Mouse (Mus musculus) hindbrain, embryonic 16.5 days (tissue): ENCODE results near the gene Pgam2. TPM values are rescaled to one million over a fixed set of nuclear protein-coding genes. Genes with fewer than 3 reads are reported as not detected.
A peak's percentile ranks its signal among the peaks of the same experiment; 100 is the strongest.

Source experiments
- ATAC-seq: fragments of 200-750 bp; cut with Nextera tagmentation; 2 replicates; pipeline ENCODE4 v1.8.0; 2017; ENCODE audit warnings: moderate TSS enrichment, moderate library complexity
- H3K27ac ChIP-seq: fragments of 300-500 bp; sonication (generic); 2 replicates; pipeline ENCODE4 v1.5.1; 2014; ENCODE audit warnings: low read depth, mild to moderate bottlenecking, control low read depth, low read length, moderate library complexity
- H3K27me3 ChIP-seq: fragments of 300-500 bp; sonication (generic); replicated peaks from 2 replicates; pipeline ENCODE4 v1.6.1; 2014; ENCODE audit warnings: low read length; ENCODE audit not compliant: control insufficient read depth, insufficient read depth
- H3K36me3 ChIP-seq: fragments of 300-500 bp; sonication (generic); 2 replicates; pipeline ENCODE4 v1.6.1; 2014; ENCODE audit warnings: mild to moderate bottlenecking, low read length, moderate library complexity, mixed read lengths; ENCODE audit not compliant: control insufficient read depth, insufficient read depth
- H3K4me1 ChIP-seq: fragments of 300-500 bp; sonication (generic); 2 replicates; pipeline ENCODE4 v1.6.1; 2014; ENCODE audit warnings: low read depth, low read length; ENCODE audit not compliant: control insufficient read depth, insufficient read depth
- H3K4me2 ChIP-seq: fragments of 300-500 bp; sonication (generic); 2 replicates; pipeline ENCODE4 v1.6.1; 2014; ENCODE audit warnings: mild to moderate bottlenecking, low read length, control low read depth, moderate library complexity
- H3K4me3 ChIP-seq: fragments of 300-500 bp; sonication (generic); 2 replicates; pipeline ENCODE4 v1.5.1; 2014; ENCODE audit warnings: mild to moderate bottlenecking, low read length, control low read depth, moderate library complexity
- H3K9ac ChIP-seq: fragments of 300-500 bp; sonication (generic); 2 replicates; pipeline ENCODE4 v1.6.1; 2014; ENCODE audit warnings: low read depth, mild to moderate bottlenecking, control low read depth, low read length, moderate library complexity
- H3K9me3 ChIP-seq: fragments of 300-500 bp; sonication (generic); 2 replicates; pipeline ENCODE4 v1.6.1; 2014; ENCODE audit warnings: mild to moderate bottlenecking, low read length, moderate library complexity; ENCODE audit not compliant: control insufficient read depth
- WGBS: fragments of 180-500 bp; shearing (Covaris S2); extraction: QIAGEN DNeasy Blood & Tissue Kit; methylation state at CpG from one replicate; pipeline ENCODE4 v1.1.7; 2014; 5-methylcytosine and 5-hydroxymethylcytosine counted together
- polyA plus RNA-seq: library from polyadenylated mRNA; unstranded; fragments of >200 nt; fragmentation: Nextera tagmentation; extraction: Ambion mirVana; gene quantifications from 2 replicates; pipeline ENCODE4 v1.2.1, GENCODE M21; 2015

Gene Pgam2
- polyA plus RNA-seq: 3.3 and 13.6 TPM in 2 replicates

GRCm38 (mm10) chr11:5803551-5803981, at the start of gene Pgam2:
Gene Pgam2 (minus strand): TSS chr11:5803733.
- peaks cover 15% of the 10 kb centered on the region for H3K36me3 ChIP-seq
- H3K9ac ChIP-seq: no peak within 1 kb of the TSS
- H3K9me3 ChIP-seq: no peaks in the 10 kb centered on the region
- ATAC-seq: 0 out of 2 replicates have a peak, but pooled peaks have one; percentile 12
- 59% methylated on average over 8 of the region's 8 CpGs for WGBS
- no peak within 1 kb of the TSS for H3K4me2 ChIP-seq
- H3K27ac ChIP-seq: no peak within 1 kb of the TSS
- no peak within 1 kb of the TSS for H3K4me3 ChIP-seq
- H3K4me1 ChIP-seq: no peaks in the 10 kb centered on the region; the same call in 1 of the 2 replicates
- no peaks in the 10 kb centered on the region for H3K27me3 ChIP-seq

DNA sequence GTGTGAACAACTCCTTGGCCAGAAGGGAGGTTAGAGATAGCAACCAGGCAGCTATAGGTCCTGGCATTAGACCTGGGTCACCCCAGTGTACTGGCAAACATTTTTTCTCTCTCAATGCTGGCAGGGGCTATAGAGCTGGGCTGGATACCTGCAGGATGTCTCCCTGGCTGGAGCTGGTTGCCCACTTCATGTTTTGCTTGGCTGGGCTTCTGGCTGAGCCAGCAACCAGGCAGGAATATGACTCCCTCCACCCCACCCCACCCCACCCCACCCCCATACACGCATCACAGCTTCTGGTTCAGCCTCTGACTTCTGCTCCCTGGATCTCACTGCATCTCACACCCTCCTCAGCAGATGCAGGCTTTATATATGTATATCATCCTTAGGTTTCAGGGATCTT, 48.8 kb upstream of the Pgam2 start:
- Histone ChIP-seq H3K36me3 (no peaks in the 10 kb centered on the region), H3K9ac (no peak overlapping the region), H3K4me1 (peaks cover 3% of the 10 kb centered on the region), H3K4me3 (no peak overlapping the region), H3K27ac (no peak overlapping the region), H3K9me3 (no peaks in the 10 kb centered on the region), H3K4me2 (no peak overlapping the region), H3K27me3 (no peaks in the 10 kb centered on the region)
- no peak for ATAC-seq
- WGBS: 56% methylated on average over 1 of the region's 1 CpGs

- Histone ChIP-seq H3K9ac (no peak overlapping the region), H3K27me3 (no peaks in the 10 kb centered on the region), H3K27ac (no peak overlapping the region), H3K9me3 (no peaks in the 10 kb centered on the region), H3K4me2 (no peak overlapping the region), H3K4me1 (peaks cover 3% of the 10 kb centered on the region), H3K4me3 (no peak overlapping the region), H3K36me3 (no peaks in the 10 kb centered on the region)
- 58% methylated on average over 4 of the region's 4 CpGs for WGBS
- ATAC-seq: no peak
Measured at GRCm38 (mm10) chr11:5851021-5851736, 47.6 kb upstream of the Pgam2 start.

DNA sequence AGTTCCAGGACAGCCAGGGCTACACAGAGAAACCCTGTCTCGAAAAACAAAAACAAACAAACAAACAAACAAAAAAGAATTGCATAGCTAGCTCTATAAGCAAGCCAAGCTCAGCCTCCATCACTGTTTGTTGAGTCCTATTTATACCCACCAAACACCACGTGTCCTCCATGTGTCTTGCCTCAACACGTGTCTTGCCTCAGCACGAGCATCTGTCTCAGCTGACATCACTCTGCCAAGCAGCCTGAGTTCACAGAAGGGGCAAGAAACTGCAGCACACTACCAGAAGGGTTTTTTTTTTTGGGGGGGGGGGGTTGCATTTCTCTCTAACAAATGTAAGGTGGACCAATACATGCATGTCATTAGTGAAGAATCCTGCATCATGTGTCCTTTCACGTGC, 46.9 kb upstream of the Pgam2 start:
- Histone ChIP-seq H3K9me3 (no peaks in the 10 kb centered on the region), H3K27me3 (no peaks in the 10 kb centered on the region), H3K4me2 (no peak overlapping the region), H3K4me3 (no peak overlapping the region), H3K4me1 (no peaks in the 10 kb centered on the region), H3K27ac (no peak overlapping the region), H3K9ac (no peak overlapping the region), H3K36me3 (no peaks in the 10 kb centered on the region)
- 73% methylated on average over 5 of the region's 5 CpGs for WGBS
- ATAC-seq: no peak

- ATAC-seq: no peak
- WGBS: 65% methylated on average over 2 of the region's 2 CpGs
- no peak overlapping the region for H3K4me2 ChIP-seq
Measured at GRCm38 (mm10) chr11:5849316-5849715, 45.8 kb upstream of the Pgam2 start.

DNA sequence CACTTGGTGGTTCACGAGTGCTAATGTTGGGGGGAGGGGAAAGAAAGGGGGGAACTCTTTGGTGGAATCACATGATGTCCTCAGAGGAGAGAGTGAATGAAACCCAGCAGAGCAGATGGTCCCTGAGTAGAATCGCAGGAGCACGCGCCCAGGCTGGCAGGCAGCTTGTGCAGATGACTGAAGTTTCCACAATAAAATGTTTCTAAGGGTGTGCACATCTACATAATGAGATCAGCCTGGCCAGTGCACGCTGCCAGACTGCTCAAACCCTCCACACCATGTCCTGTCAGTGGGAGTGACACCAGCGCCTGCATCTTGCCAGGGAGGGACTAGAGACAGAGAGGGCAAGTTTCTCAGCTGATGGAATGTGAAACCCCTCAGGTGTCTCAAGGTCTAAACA, 45.2 kb upstream of the Pgam2 start:
- no peak overlapping the region for H3K4me3 ChIP-seq
- ATAC-seq: peak; percentile 68
- no peaks in the 10 kb centered on the region for H3K9me3 ChIP-seq
- no peak overlapping the region for H3K4me2 ChIP-seq
- WGBS: 22% methylated on average over 6 of the region's 6 CpGs
- no peaks in the 10 kb centered on the region for H3K36me3 ChIP-seq
- H3K4me1 ChIP-seq: no peaks in the 10 kb centered on the region
- H3K27ac ChIP-seq: no peak overlapping the region
- no peak overlapping the region for H3K9ac ChIP-seq
- H3K27me3 ChIP-seq: no peaks in the 10 kb centered on the region

More at GRCm38 (mm10) chr11:5849316-5849715, 45.8 kb upstream of the Pgam2 start:
- Histone ChIP-seq H3K36me3 (no peaks in the 10 kb centered on the region), H3K9ac (no peak overlapping the region), H3K27me3 (no peaks in the 10 kb centered on the region), H3K4me3 (no peak overlapping the region), H3K27ac (no peak overlapping the region), H3K4me1 (no peaks in the 10 kb centered on the region), H3K9me3 (no peaks in the 10 kb centered on the region)

DNA sequence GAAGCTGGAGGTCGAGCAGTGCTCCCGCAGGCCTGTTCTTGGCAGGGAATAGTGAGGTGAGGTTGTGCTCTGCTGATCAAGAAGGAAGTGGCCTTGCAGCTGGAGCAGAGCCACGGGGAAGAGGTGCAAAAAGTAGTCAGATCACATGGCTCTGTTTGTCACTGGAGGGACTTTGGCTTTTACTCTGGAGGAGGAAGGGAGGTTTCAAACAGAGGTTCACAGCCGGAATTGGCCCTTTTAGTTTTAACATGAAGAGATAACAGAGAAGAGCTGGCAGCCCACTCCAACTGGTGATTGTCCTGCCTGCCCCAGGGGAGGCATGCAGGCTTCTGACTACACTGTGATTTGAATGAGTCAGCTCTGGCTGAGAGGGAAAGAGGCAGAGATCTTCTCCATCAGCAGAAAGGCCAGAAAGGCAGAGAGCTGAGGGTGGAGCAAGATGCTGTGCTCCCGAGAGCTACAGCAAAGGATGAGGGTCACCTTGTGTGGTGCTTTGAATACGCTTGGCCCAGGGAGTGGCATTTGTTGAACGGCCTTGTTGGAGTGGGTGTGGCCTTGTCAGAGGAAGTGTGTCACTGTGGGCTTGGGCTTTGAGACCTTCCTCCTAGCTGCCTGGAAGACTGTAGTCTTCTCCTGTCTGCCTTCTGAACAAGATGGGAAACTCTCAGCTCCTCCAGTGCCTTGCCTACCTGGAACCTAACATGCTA, 43.3 kb upstream of the Pgam2 start:
- Histone ChIP-seq H3K9ac (no peak overlapping the region), H3K27me3 (no peaks in the 10 kb centered on the region), H3K36me3 (no peaks in the 10 kb centered on the region), H3K4me1 (no peaks in the 10 kb centered on the region), H3K27ac (no peak overlapping the region), H3K4me2 (no peak overlapping the region), H3K9me3 (0 out of 2 replicates have a peak, but pooled peaks cover 2% of the 10 kb centered on the region), H3K4me3 (no peak overlapping the region)
- WGBS: 70% methylated on average over 7 of the region's 7 CpGs
- ATAC-seq: no peak

- Histone ChIP-seq H3K9me3 (0 out of 2 replicates have a peak, but pooled peaks cover 2% of the 10 kb centered on the region), H3K36me3 (no peaks in the 10 kb centered on the region), H3K4me3 (no peak overlapping the region), H3K4me2 (no peak overlapping the region), H3K4me1 (no peaks in the 10 kb centered on the region), H3K27ac (no peak overlapping the region), H3K9ac (no peak overlapping the region), H3K27me3 (no peaks in the 10 kb centered on the region)
- ATAC-seq: no peak
- 85% methylated on average over 3 of the region's 3 CpGs for WGBS
Measured at GRCm38 (mm10) chr11:5843131-5843530, 39.6 kb upstream of the Pgam2 start.

GRCm38 (mm10) chr11:5841751-5842150, 38.2 kb upstream of the Pgam2 start:
- H3K4me2 ChIP-seq: no peak overlapping the region
- H3K4me3 ChIP-seq: no peak overlapping the region
- no peak overlapping the region for H3K9ac ChIP-seq
- no peak overlapping the region for H3K27ac ChIP-seq
- no peaks in the 10 kb centered on the region for H3K27me3 ChIP-seq
- no peaks in the 10 kb centered on the region for H3K36me3 ChIP-seq
- 0 out of 2 replicates have a peak, but pooled peaks cover 2% of the 10 kb centered on the region for H3K9me3 ChIP-seq
- ATAC-seq: no peak
- 96% methylated on average over 2 of the region's 2 CpGs for WGBS
- H3K4me1 ChIP-seq: peaks cover 4% of the 10 kb centered on the region; the same call in 1 of the 2 replicates
